Mouse (Mus musculus) cerebellum, adult 9-11 months (tissue): ENCODE data around the gene Map4k5.
A peak's percentile ranks its signal among the peaks of the same experiment; 100 is the strongest.

Experiments used
- DNase-seq: peaks from one replicate; pipeline ENCODE4 v3.0.0; 2022

Gene Map4k5

DNA sequence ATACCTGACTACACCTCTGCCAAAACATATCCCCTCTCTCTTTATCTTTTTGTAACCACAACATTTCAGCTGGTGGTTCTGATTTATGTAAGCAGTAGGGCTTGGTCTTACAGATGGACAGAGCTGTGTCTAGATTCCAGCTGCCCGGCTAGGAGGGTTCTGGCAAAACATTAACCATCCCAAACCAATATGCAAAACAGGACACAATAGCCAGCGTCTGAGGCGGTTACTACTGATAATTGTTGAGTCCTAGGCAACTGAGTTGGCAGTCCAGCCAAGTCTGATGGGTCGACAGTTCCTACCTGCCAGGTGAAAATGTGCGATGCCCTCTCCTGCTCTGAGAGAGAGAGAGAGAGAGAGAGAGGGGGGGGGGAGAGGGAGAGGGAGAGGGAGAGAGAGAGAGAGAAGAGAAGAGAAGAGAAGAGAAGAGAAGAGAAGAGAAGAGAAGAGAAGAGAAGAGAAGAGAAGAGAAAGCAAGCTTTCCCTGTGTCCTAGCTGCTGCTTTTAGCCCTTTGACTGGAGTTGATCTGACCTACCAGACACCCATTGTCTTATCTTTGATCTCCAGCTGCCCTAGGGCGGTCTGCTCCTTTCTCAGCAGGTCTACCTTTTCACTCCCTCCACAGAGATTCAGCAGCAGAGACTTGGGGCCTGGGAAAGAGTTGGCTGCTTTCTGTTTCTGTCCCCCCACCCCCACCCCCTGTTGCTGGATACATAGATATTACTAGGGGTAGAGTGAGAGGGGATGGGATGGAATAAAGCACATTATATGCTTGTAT, 109.6 kb downstream of the Map4k5 start:
- DNase-seq: no peak

- peak; percentile 20 for DNase-seq
These were observed 110.9 kb downstream of the Map4k5 start for GRCm38 (mm10) chr12:69781935-69782650.

DNA sequence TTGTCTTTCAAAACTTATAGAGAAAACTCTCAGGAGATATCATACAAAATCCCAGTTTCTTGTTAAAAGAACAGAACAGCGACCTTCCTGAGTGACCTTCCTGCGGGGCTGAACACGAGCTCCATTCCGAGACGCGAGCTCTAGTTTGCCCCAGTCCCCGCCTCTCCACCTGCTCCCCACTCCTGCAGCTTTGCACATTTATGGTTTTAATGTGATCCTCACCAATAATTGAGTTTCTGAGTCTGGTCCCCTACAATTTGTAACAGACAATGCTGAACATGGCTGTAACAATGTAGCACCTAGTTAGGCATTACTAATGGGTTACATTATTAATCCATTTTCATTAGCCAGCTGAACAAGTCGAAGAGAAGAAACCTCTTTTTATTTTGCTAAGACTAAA, 111.5 kb downstream of the Map4k5 start:
- DNase-seq: no peak

DNA sequence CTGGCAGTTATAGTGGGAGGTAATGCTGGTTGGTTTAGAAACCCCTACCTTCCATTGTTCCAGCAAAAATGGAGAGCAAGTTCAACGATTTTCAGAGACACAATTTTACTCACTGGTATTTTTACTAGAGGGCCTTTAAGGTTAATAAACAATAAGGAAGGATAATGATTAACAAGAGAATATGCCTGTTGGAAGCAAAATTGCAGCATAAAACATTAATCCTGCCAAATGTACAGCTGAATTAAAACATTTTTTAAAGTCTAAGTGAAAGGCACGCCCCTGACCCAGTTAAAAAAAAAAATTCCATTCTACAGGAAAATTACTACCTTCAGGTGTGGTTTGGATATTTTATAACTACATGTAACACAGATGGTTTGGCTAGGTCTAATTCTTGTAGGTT, 115.0 kb downstream of the Map4k5 start:
- DNase-seq: no peak

DNA sequence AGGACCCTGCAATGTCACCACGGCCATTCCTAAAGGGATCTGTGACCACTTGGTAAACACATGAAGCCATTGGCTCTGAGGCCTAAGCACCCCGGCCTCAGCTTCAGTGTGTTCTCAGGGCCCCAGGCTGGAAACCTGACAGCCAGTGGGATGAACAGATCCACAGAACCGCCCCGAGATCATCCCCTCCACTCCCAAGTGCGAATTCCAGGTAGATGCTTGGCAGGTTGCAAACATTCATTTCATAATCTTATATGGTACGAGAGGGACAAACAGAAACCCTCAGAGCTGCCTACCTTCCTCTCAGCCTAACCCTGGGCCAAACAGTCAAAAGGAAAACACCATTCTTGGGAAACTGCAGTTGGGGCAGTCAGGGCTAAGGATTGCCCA, 115.7 kb downstream of the Map4k5 start:
- no peak for DNase-seq

GRCm38 (mm10) chr12:69776607-69777340, 116.2 kb downstream of the Map4k5 start:
- DNase-seq: no peak

DNA sequence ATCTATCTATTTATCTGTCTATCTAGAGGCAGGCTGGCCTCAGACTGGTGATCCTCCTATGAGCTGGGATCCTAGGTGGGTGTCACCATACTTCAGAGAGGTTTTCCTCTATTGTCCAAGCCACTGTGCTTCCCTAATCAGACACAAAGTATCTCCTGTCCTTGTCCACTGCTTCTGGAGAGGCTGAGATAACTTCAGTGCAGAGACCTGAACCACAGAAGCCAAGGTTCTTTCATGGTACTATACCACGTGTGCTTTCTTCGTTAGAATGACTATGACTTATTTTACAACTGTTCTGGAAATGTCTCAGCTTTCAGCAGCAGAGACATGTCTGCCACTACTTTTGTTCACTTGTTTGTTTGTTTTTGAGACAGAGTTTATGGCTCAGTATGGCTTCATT, 124.2 kb downstream of the Map4k5 start:
- no peak for DNase-seq

- DNase-seq: no peak
These were observed 125.3 kb downstream of the Map4k5 start for GRCm38 (mm10) chr12:69767476-69768258.

- DNase-seq: no peak
These were observed 126.7 kb downstream of the Map4k5 start for GRCm38 (mm10) chr12:69766185-69766904.

GRCm38 (mm10) chr12:69765543-69765942, 127.5 kb downstream of the Map4k5 start:
- DNase-seq: no peak

- no peak for DNase-seq
These were observed 131.4 kb downstream of the Map4k5 start for GRCm38 (mm10) chr12:69761603-69762002.

DNA sequence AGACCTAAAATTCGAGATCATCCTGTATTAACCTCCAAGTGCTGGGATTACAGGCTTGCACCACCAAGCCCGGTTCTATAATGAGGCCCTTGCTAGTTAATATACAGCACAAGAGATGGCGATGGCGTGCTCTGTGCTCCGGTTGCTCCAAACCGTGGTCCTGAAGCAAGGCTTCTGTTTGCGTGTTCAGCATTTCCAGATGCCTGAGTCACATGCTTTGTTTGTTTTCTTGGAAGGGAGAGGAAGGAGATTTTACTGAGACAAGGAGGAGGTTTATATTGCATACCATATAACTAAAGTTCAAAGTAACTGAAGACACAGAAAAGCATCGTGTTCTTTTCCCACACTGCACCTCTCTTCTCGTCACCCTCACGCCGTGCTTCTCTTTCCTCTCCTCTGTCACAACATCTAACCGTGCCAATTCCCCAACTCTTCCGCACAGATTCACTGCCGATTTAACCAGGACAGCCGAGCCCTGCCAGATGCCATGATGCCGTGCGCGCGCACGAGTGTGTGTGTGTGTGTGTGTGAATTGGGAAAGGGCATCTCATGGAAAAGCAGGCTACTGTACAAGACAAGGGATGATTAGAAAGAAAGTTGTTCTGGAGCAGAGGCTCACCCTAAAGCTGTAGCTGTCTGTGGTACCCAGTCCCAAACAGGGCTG, 132.1 kb downstream of the Map4k5 start:
- no peak for DNase-seq

DNA sequence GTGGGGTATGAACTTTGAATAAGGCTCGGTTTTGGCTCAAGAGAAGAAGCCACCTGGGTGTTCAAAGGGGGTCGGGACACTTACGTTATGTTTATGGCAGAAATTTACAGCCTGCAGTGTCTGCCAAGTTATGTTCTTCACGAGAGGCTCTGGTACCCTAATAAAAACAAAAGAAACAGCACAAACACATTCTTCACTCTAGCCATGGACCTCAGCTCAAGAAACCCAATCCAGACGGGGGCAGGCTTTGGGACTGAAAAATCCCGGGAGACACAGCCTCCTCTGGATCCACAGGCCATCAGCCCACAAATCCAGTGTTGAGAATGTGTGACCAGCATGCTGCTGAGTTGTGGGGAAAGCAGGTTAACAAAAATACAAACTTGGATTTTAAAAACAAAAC, 133.0 kb downstream of the Map4k5 start:
- no peak for DNase-seq

- no peak for DNase-seq
These were observed 133.6 kb downstream of the Map4k5 start for GRCm38 (mm10) chr12:69759267-69759885.

DNA sequence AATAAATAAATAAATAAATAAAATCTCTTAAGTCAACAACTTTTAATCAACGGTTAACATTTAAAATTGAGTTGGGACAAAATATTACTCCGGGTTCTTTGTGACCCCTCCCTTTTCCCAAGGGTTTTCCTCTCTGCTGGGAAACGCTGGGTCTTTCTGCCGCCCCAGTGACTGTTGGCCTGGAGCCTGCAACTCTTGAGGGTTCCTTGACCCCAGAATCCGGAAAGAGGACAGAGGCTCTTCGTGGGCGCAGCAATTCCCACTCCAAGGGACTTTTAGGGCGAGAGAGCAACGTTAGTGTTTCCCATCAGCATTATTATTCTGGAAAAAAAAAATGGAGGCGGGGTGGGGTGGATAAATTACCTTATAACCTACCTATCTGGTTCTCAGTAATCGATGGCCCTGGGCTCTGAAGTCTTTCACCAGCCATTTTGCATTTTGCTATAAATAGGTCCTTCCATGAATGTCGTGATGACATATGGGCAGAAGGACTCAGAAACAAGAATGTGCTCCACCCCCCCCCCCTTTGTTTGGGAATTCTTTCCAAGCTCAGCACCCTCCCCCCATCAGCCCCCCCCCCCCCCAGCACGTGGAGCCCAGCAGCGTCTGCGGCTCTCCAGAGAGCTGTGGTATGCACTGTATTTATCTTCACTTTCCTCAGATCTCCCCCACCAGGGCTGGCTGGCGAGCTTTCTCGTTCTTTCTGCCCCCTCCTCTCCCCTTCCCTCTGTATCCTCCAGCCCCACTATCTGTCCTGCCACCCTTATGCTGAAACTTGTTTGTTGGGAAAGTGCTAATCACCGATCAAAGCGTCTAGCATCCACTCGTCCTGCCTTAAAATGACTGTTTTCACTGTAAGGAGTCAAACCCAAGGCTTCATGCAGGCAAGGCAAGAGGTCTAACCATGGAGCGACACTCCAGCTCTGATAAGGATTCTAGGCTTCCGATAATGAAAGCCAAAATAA, 134.5 kb downstream of the Map4k5 start:
- DNase-seq: peak; percentile 53

DNA sequence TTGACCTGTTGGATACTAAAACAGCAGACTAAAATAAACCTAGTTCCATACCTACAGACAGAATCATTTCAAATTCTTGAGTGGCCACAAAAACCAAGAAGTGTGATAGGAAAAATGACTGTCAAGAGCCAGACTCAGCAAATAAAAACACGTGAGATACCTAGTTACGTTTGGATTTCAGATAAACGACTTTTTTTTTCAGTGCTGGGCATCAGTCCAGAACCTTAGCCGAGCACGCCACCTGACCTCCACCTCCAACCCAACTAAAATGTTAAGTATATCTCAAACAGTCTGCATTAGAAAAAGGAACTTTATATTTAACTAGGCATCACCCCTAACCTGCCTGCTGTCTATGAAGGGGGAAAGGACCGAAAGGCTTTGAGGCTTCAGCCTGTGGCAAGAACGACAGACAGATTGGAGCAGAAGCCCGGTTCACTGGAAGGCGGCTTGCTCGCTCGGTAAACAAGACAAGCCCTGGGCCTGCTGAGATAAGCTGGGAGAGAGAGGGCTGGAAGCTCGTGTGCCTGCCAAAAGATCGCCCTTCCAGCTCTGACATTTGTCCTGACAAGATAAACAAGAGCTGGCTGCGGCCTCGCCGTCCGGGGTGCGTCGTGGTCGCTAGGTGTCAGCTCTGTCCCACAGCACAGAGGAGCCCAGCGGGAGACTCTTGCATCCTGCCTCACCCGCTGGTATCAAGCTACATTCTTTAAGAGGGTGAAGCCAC, 135.4 kb downstream of the Map4k5 start:
- peak; percentile 92 for DNase-seq

GRCm38 (mm10) chr12:69756015-69756414, 137.0 kb downstream of the Map4k5 start:
- no peak for DNase-seq

- DNase-seq: no peak
These were observed 139.1 kb downstream of the Map4k5 start for GRCm38 (mm10) chr12:69753936-69754335.
